Mouse (Mus musculus) liver, embryonic 11.5 days (tissue): ENCODE results near the gene Immp2l. TPM values are rescaled to one million over a fixed set of nuclear protein-coding genes. Genes with fewer than 3 reads are reported as not detected.

Experiments
- ATAC-seq: fragments of 200-750 bp; cut with Nextera tagmentation; replicated peaks from 2 replicates; pipeline ENCODE4 v1.8.0; 2017; ENCODE audit warnings: moderate number of reproducible peaks, mild to moderate bottlenecking, moderate TSS enrichment, moderate library complexity; ENCODE audit not compliant: low FRiP score
- DNase-seq: peaks from one replicate; pipeline ENCODE4 v3.0.0-alpha.2; 2017; ENCODE audit warnings: low spot score
- H3K27ac ChIP-seq: fragments of 300-500 bp; sonication (generic); 2 replicates; pipeline ENCODE4 v1.5.1; 2014; ENCODE audit warnings: mild to moderate bottlenecking, low read depth, low read length, control low read depth
- H3K27me3 ChIP-seq: fragments of 300-500 bp; sonication (generic); replicated peaks from 2 replicates; pipeline ENCODE4 v1.6.1; 2014; ENCODE audit warnings: low read length, mixed read lengths; ENCODE audit not compliant: control insufficient read depth, insufficient read depth
- H3K36me3 ChIP-seq: fragments of 300-500 bp; sonication (generic); 2 replicates; pipeline ENCODE4 v1.6.1; 2014; ENCODE audit warnings: mild to moderate bottlenecking, low read length, moderate library complexity, mixed read lengths; ENCODE audit not compliant: control insufficient read depth, insufficient read depth
- H3K4me1 ChIP-seq: fragments of 300-500 bp; sonication (generic); replicated peaks from 2 replicates; pipeline ENCODE4 v1.6.1; 2014; ENCODE audit warnings: low read length, mixed read lengths; ENCODE audit not compliant: control insufficient read depth, insufficient read depth
- H3K4me2 ChIP-seq: fragments of 300-500 bp; sonication (generic); 2 replicates; pipeline ENCODE4 v1.6.1; 2014; ENCODE audit warnings: mild to moderate bottlenecking, control low read depth, moderate library complexity
- H3K4me3 ChIP-seq: fragments of 300-500 bp; sonication (generic); 2 replicates; pipeline ENCODE4 v1.5.1; 2014; ENCODE audit warnings: low read depth, low read length, control low read depth
- H3K9ac ChIP-seq: fragments of 300-500 bp; sonication (generic); 2 replicates; pipeline ENCODE4 v1.6.1; 2014; ENCODE audit warnings: low read depth, low read length, control low read depth
- H3K9me3 ChIP-seq: fragments of 300-500 bp; sonication (generic); 2 replicates; pipeline ENCODE4 v1.6.1; 2016; ENCODE audit warnings: low read length, inconsistent platforms, mixed read lengths; ENCODE audit not compliant: control insufficient read depth
- WGBS: fragments of 180-500 bp; shearing (Covaris S2); extraction: QIAGEN DNeasy Blood & Tissue Kit; methylation state at CpG from one replicate; pipeline ENCODE4 v1.1.7; 2014; 5-methylcytosine and 5-hydroxymethylcytosine counted together
- polyA plus RNA-seq: library from polyadenylated mRNA; unstranded; fragments of >200 nt; fragmentation: Nextera tagmentation; extraction: Ambion mirVana; gene quantifications from 2 replicates; pipeline ENCODE4 v1.2.1, GENCODE M21; 2014

Immp2l gene
- polyA plus RNA-seq, 1 experiment from 2014 or later: 15.6 TPM

- DNase-seq: no peak
- 28% methylated on average over 1 of the region's 1 CpGs for WGBS
- no peaks in the 10 kb centered on the region; the same call in 1 of the 2 replicates for H3K4me1 ChIP-seq
- H3K27ac ChIP-seq: no peak overlapping the region
- ATAC-seq: peak; percentile 72
- no peaks in the 10 kb centered on the region for H3K27me3 ChIP-seq
- H3K9me3 ChIP-seq: no peaks in the 10 kb centered on the region
- H3K4me3 ChIP-seq: no peak overlapping the region
- H3K4me2 ChIP-seq: peak overlapping the region; percentile 35; the same call in 1 of the 2 replicates
- H3K9ac ChIP-seq: no peak overlapping the region
- H3K36me3 ChIP-seq: no peaks in the 10 kb centered on the region
Measured at GRCm38 (mm10) chr12:41111456-41111855, 87.6 kb downstream of the Immp2l start.

GRCm38 (mm10) chr12:41112137-41112536, 88.2 kb downstream of the Immp2l start:
- Histone ChIP-seq H3K9ac (no peak overlapping the region), H3K4me2 (peak overlapping the region; percentile 35), H3K4me3 (no peak overlapping the region), H3K36me3 (no peaks in the 10 kb centered on the region), H3K4me1 (no peaks in the 10 kb centered on the region; the same call in 1 of the 2 replicates), H3K27ac (no peak overlapping the region), H3K27me3 (no peaks in the 10 kb centered on the region), H3K9me3 (no peaks in the 10 kb centered on the region)
- DNase-seq (no peak), ATAC-seq (peak; percentile 93)
- 36% methylated on average over 6 of the region's 6 CpGs for WGBS

- 0 out of 2 replicates have a peak, but pooled peaks cover 4% of the 10 kb centered on the region for H3K4me1 ChIP-seq
- H3K4me3 ChIP-seq: no peak overlapping the region
- no peaks in the 10 kb centered on the region for H3K36me3 ChIP-seq
- no peak overlapping the region for H3K27ac ChIP-seq
- H3K9ac ChIP-seq: no peak overlapping the region
- DNase-seq (no peak), ATAC-seq (no peak)
- no peaks in the 10 kb centered on the region for H3K9me3 ChIP-seq
- no peaks in the 10 kb centered on the region for H3K27me3 ChIP-seq
- no peak overlapping the region for H3K4me2 ChIP-seq
Measured at GRCm38 (mm10) chr12:41118358-41118757, 94.5 kb downstream of the Immp2l start.

- WGBS: 72% methylated on average over 6 of the region's 6 CpGs
- Histone ChIP-seq H3K36me3 (no peaks in the 10 kb centered on the region), H3K9ac (no peak overlapping the region), H3K27me3 (no peaks in the 10 kb centered on the region), H3K4me2 (no peak overlapping the region), H3K4me3 (no peak overlapping the region), H3K4me1 (0 out of 2 replicates have a peak, but pooled peaks cover 4% of the 10 kb centered on the region), H3K9me3 (no peaks in the 10 kb centered on the region), H3K27ac (no peak overlapping the region)
- ATAC-seq (peak; percentile 68), DNase-seq (no peak)
Measured at GRCm38 (mm10) chr12:41119657-41120056, 95.8 kb downstream of the Immp2l start.

GRCm38 (mm10) chr12:41123207-41123606, 99.3 kb downstream of the Immp2l start:
- H3K4me1 ChIP-seq: 0 out of 2 replicates have a peak, but pooled peaks cover 4% of the 10 kb centered on the region
- H3K27me3 ChIP-seq: no peaks in the 10 kb centered on the region
- DNase-seq (no peak), ATAC-seq (no peak)
- H3K4me3 ChIP-seq: no peak overlapping the region
- H3K4me2 ChIP-seq: no peak overlapping the region
- no peak overlapping the region for H3K9ac ChIP-seq
- 80% methylated on average over 2 of the region's 2 CpGs for WGBS
- no peaks in the 10 kb centered on the region for H3K9me3 ChIP-seq
- no peak overlapping the region for H3K27ac ChIP-seq
- no peaks in the 10 kb centered on the region for H3K36me3 ChIP-seq

GRCm38 (mm10) chr12:41134885-41135284, 111.0 kb downstream of the Immp2l start:
- Histone ChIP-seq H3K4me3 (no peak overlapping the region), H3K4me2 (no peak overlapping the region), H3K4me1 (no peaks in the 10 kb centered on the region), H3K9ac (no peak overlapping the region), H3K9me3 (no peaks in the 10 kb centered on the region), H3K27me3 (no peaks in the 10 kb centered on the region), H3K27ac (no peak overlapping the region), H3K36me3 (no peaks in the 10 kb centered on the region)
- DNase-seq (no peak), ATAC-seq (no peak)
- 88% methylated on average over 3 of the region's 3 CpGs for WGBS

- 82% methylated on average over 4 of the region's 4 CpGs for WGBS
- DNase-seq (no peak), ATAC-seq (no peak)
- Histone ChIP-seq H3K4me1 (no peaks in the 10 kb centered on the region), H3K27ac (no peak overlapping the region), H3K4me2 (no peak overlapping the region), H3K4me3 (no peak overlapping the region), H3K9me3 (no peaks in the 10 kb centered on the region), H3K36me3 (no peaks in the 10 kb centered on the region), H3K9ac (no peak overlapping the region), H3K27me3 (no peaks in the 10 kb centered on the region)
Measured at GRCm38 (mm10) chr12:41159543-41159942, 135.7 kb downstream of the Immp2l start.

GRCm38 (mm10) chr12:41167802-41168201, 143.9 kb downstream of the Immp2l start:
- 72% methylated on average over 4 of the region's 4 CpGs for WGBS
- DNase-seq (no peak), ATAC-seq (no peak)
- no peak overlapping the region for H3K27ac ChIP-seq
- H3K4me3 ChIP-seq: no peak overlapping the region
- no peaks in the 10 kb centered on the region for H3K36me3 ChIP-seq
- H3K4me1 ChIP-seq: no peaks in the 10 kb centered on the region
- no peaks in the 10 kb centered on the region for H3K27me3 ChIP-seq
- H3K4me2 ChIP-seq: no peak overlapping the region
- H3K9ac ChIP-seq: no peak overlapping the region
- no peaks in the 10 kb centered on the region for H3K9me3 ChIP-seq

- H3K4me1 ChIP-seq: no peaks in the 10 kb centered on the region
Measured at GRCm38 (mm10) chr12:41170051-41170450, 146.2 kb downstream of the Immp2l start.

More at GRCm38 (mm10) chr12:41170051-41170450, 146.2 kb downstream of the Immp2l start:
- ATAC-seq (no peak), DNase-seq (no peak)
- Histone ChIP-seq H3K9ac (no peak overlapping the region), H3K9me3 (no peaks in the 10 kb centered on the region), H3K4me3 (no peak overlapping the region), H3K36me3 (no peaks in the 10 kb centered on the region), H3K27ac (no peak overlapping the region), H3K4me2 (no peak overlapping the region), H3K27me3 (no peaks in the 10 kb centered on the region)
- 95% methylated on average over 1 of the region's 1 CpGs for WGBS
